Mouse (Mus musculus) brain, adult 2 months (tissue): ENCODE measurements at regions not wholly inside any gene's neighbourhood (a gene's known extent, or its start where the extent isn't known, plus 50 kb on each side); places are given as distances from the start of the nearest gene placed in this dataset.
A peak's percentile ranks its signal among the peaks of the same experiment; 100 is the strongest.

Source experiments
- DNase-seq: peaks from one replicate; pipeline ENCODE4 v3.0.0; 2011; ENCODE audit warnings: low read depth, low spot score

GRCm38 (mm10) chr10:16438414-16438813 is 1284.6 kb upstream of the Cited2 start:
- DNase-seq: no peak

GRCm38 (mm10) chr10:16440932-16441640 is 1281.9 kb upstream of the Cited2 start:
- peak; percentile 5 for DNase-seq

GRCm38 (mm10) chr10:16441661-16442072 is 1281.4 kb upstream of the Cited2 start:
- DNase-seq: peak; percentile 31

- no peak for DNase-seq
These were observed 1279.1 kb upstream of the Cited2 start for GRCm38 (mm10) chr10:16443901-16444300.

GRCm38 (mm10) chr10:16467935-16468334 is 1255.1 kb upstream of the Cited2 start:
- DNase-seq: peak; percentile 16

GRCm38 (mm10) chr10:16469711-16470110 is 1253.3 kb upstream of the Cited2 start:
- DNase-seq: no peak

GRCm38 (mm10) chr10:16473952-16474521 is 1249.0 kb upstream of the Cited2 start:
- no peak for DNase-seq

- DNase-seq: peak; percentile 36
These were observed 1224.4 kb upstream of the Cited2 start for GRCm38 (mm10) chr10:16498580-16498979.

- no peak for DNase-seq
These were observed 1215.3 kb upstream of the Cited2 start for GRCm38 (mm10) chr10:16507681-16508080.

- no peak for DNase-seq
These were observed 1214.9 kb upstream of the Cited2 start for GRCm38 (mm10) chr10:16508161-16508560.

GRCm38 (mm10) chr10:16514656-16515055 is 1208.4 kb upstream of the Cited2 start:
- peak; percentile 36 for DNase-seq

- DNase-seq: no peak
These were observed 1201.1 kb upstream of the Cited2 start for GRCm38 (mm10) chr10:16521895-16522294.

GRCm38 (mm10) chr10:16524101-16524500 is 1198.9 kb upstream of the Cited2 start:
- DNase-seq: peak; percentile 72

GRCm38 (mm10) chr10:16527693-16528092 is 1195.3 kb upstream of the Cited2 start:
- DNase-seq: no peak

GRCm38 (mm10) chr10:16537660-16538059 is 1185.4 kb upstream of the Cited2 start:
- peak; percentile 4 for DNase-seq

GRCm38 (mm10) chr10:16538379-16538778 is 1184.6 kb upstream of the Cited2 start:
- DNase-seq: no peak

- DNase-seq: peak; percentile 14
These were observed 1177.6 kb upstream of the Cited2 start for GRCm38 (mm10) chr10:16545445-16545844.

GRCm38 (mm10) chr10:16552861-16553635 is 1170.0 kb upstream of the Cited2 start:
- peak; percentile 57 for DNase-seq

GRCm38 (mm10) chr10:16574568-16574967 is 1148.5 kb upstream of the Cited2 start:
- DNase-seq: peak; percentile 36

GRCm38 (mm10) chr10:16578554-16579078 is 1144.4 kb upstream of the Cited2 start:
- peak; percentile 51 for DNase-seq

- peak; percentile 33 for DNase-seq
These were observed 1142.8 kb upstream of the Cited2 start for GRCm38 (mm10) chr10:16580200-16580599.

GRCm38 (mm10) chr10:16588833-16589232 is 1134.2 kb upstream of the Cited2 start:
- peak; percentile 3 for DNase-seq
